Mouse (Mus musculus) stomach, embryonic 14.5 days (tissue): ENCODE results near the gene Gatc. TPM values are rescaled to one million over a fixed set of nuclear protein-coding genes. Genes with fewer than 3 reads are reported as not detected.
A peak's percentile ranks its signal among the peaks of the same experiment; 100 is the strongest.

Experiments
- ATAC-seq: fragments of 200-750 bp; cut with Nextera tagmentation; 2 replicates; pipeline ENCODE4 v1.8.0; 2017; ENCODE audit warnings: low read depth, moderate TSS enrichment; ENCODE audit not compliant: insufficient number of reproducible peaks, insufficient read depth, low FRiP score
- H3K27ac ChIP-seq: fragments of 300-500 bp; sonication (generic); 2 replicates; pipeline ENCODE4 v1.5.1; 2014; ENCODE audit warnings: mild to moderate bottlenecking, low read length, moderate library complexity, mixed read lengths
- H3K27me3 ChIP-seq: fragments of 300-500 bp; sonication (generic); 2 replicates; pipeline ENCODE4 v1.6.1; 2014; ENCODE audit warnings: low read length, control low read depth, mixed read lengths; ENCODE audit not compliant: control insufficient read depth, insufficient read depth
- H3K36me3 ChIP-seq: fragments of 300-500 bp; sonication (generic); 2 replicates; pipeline ENCODE4 v1.6.1; 2014; ENCODE audit warnings: mild to moderate bottlenecking, control low read depth, low read length, moderate library complexity, mixed read lengths; ENCODE audit not compliant: control insufficient read depth, insufficient read depth
- H3K4me1 ChIP-seq: fragments of 300-500 bp; sonication (generic); 2 replicates; pipeline ENCODE4 v1.6.1; 2014; ENCODE audit warnings: low read length, control low read depth, mixed read lengths; ENCODE audit not compliant: control insufficient read depth, insufficient read depth
- H3K4me2 ChIP-seq: fragments of 300-500 bp; sonication (generic); replicated peaks from 2 replicates; pipeline ENCODE4 v1.6.1; 2014; ENCODE audit warnings: low read depth, low read length, control low read depth
- H3K4me3 ChIP-seq: fragments of 300-500 bp; sonication (generic); 2 replicates; pipeline ENCODE4 v1.5.1; 2014; ENCODE audit warnings: low read depth, low read length, control low read depth
- H3K9ac ChIP-seq: fragments of 300-500 bp; sonication (generic); replicated peaks from 2 replicates; pipeline ENCODE4 v1.6.1; 2014; ENCODE audit warnings: low read depth, mild to moderate bottlenecking, control low read depth, low read length, moderate library complexity, mixed read lengths
- H3K9me3 ChIP-seq: fragments of 300-500 bp; sonication (generic); 2 replicates; pipeline ENCODE4 v1.6.1; 2016; ENCODE audit warnings: low read depth, low read length, control low read depth; ENCODE audit not compliant: control insufficient read depth
- WGBS: fragments of 180-500 bp; shearing (Covaris S2); extraction: QIAGEN DNeasy Blood & Tissue Kit; methylation state at CpG from one replicate; pipeline ENCODE4 v1.1.7; 2014; 5-methylcytosine and 5-hydroxymethylcytosine counted together
- polyA plus RNA-seq: library from polyadenylated mRNA; unstranded; fragments of >200 nt; fragmentation: Nextera tagmentation; extraction: Ambion mirVana; gene quantifications from 2 replicates; pipeline ENCODE4 v1.2.1, GENCODE M21; 2014

Gene Gatc
- polyA plus RNA-seq, 1 experiment from 2014 or later: 36.0 TPM

GRCm38 (mm10) chr5:115362216-115362615 lies 21.2 kb upstream of the Gatc start:
- Histone ChIP-seq H3K36me3 (no peaks in the 10 kb centered on the region), H3K9me3 (no peaks in the 10 kb centered on the region), H3K4me2 (no peak overlapping the region), H3K4me1 (no peaks in the 10 kb centered on the region), H3K9ac (no peak overlapping the region), H3K4me3 (no peak overlapping the region), H3K27ac (no peak overlapping the region), H3K27me3 (no peaks in the 10 kb centered on the region)
- 41% methylated on average over 7 of the region's 7 CpGs for WGBS
- ATAC-seq: no peak

DNA sequence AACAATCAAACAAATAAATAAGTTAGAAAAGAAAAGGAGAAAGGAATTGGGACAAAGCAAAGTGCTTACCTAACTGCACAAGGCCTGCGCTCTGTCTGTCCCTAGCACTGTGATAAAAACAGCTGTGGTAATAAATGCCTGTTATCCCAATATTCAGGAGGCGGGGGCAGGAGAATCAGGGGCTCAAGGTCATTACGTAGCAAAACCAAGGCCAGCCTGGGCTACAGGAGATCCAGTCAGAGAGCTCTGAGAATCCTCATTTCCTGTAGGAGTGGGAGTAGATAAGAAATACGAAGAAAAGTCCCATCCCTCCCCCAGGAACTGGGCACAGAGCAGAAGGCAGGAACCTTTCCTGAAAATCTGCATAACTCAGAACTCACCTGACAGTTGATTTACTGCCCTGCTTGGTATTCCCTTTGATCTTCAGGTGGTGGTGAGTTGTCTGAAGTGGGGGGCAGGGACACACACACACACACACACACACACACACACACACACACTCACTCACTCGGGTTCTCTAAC lies 18.9 kb upstream of the Gatc start:
- H3K36me3 ChIP-seq: no peaks in the 10 kb centered on the region

GRCm38 (mm10) chr5:115359438-115359837 lies 18.5 kb upstream of the Gatc start:
- Histone ChIP-seq H3K27ac (no peak overlapping the region), H3K9ac (no peak overlapping the region), H3K4me2 (no peak overlapping the region), H3K36me3 (no peaks in the 10 kb centered on the region), H3K9me3 (no peaks in the 10 kb centered on the region), H3K4me1 (no peaks in the 10 kb centered on the region), H3K27me3 (no peaks in the 10 kb centered on the region), H3K4me3 (no peak overlapping the region)
- ATAC-seq: no peak
- 89% methylated on average over 8 of the region's 8 CpGs for WGBS

More for the DNA sequence above, 18.9 kb upstream of the Gatc start:
- H3K27me3 ChIP-seq: no peaks in the 10 kb centered on the region
- H3K27ac ChIP-seq: no peak overlapping the region
- no peaks in the 10 kb centered on the region for H3K4me1 ChIP-seq
- H3K4me2 ChIP-seq: no peak overlapping the region
- no peak overlapping the region for H3K9ac ChIP-seq
- ATAC-seq: no peak
- no peaks in the 10 kb centered on the region for H3K9me3 ChIP-seq
- 50% methylated on average over 5 of the region's 5 CpGs for WGBS
- H3K4me3 ChIP-seq: no peak overlapping the region

GRCm38 (mm10) chr5:115358872-115359271 lies 17.9 kb upstream of the Gatc start:
- H3K4me3 ChIP-seq: no peak overlapping the region
- H3K4me2 ChIP-seq: no peak overlapping the region
- no peak overlapping the region for H3K27ac ChIP-seq
- H3K9me3 ChIP-seq: no peaks in the 10 kb centered on the region
- ATAC-seq: peak; percentile 86
- no peak overlapping the region for H3K9ac ChIP-seq
- H3K27me3 ChIP-seq: no peaks in the 10 kb centered on the region
- H3K4me1 ChIP-seq: no peaks in the 10 kb centered on the region
- WGBS: 2% methylated on average over 12 of the region's 12 CpGs
- no peaks in the 10 kb centered on the region for H3K36me3 ChIP-seq

- ATAC-seq: no peak
Observed at GRCm38 (mm10) chr5:115355070-115355469, 14.1 kb upstream of the Gatc start.

GRCm38 (mm10) chr5:115351348-115351747 lies 10.4 kb upstream of the Gatc start:
- Histone ChIP-seq H3K36me3 (peaks cover 4% of the 10 kb centered on the region; the same call in 1 of the 2 replicates), H3K4me3 (no peak overlapping the region), H3K9me3 (no peaks in the 10 kb centered on the region), H3K27me3 (no peaks in the 10 kb centered on the region), H3K4me1 (peaks cover 7% of the 10 kb centered on the region), H3K9ac (no peak overlapping the region), H3K27ac (no peak overlapping the region), H3K4me2 (no peak overlapping the region)
- ATAC-seq: no peak
- 77% methylated on average over 5 of the region's 5 CpGs for WGBS

More at GRCm38 (mm10) chr5:115355070-115355469, 14.1 kb upstream of the Gatc start:
- Histone ChIP-seq H3K4me2 (no peak overlapping the region), H3K36me3 (no peaks in the 10 kb centered on the region), H3K4me1 (no peaks in the 10 kb centered on the region), H3K27ac (no peak overlapping the region), H3K4me3 (no peak overlapping the region), H3K27me3 (no peaks in the 10 kb centered on the region), H3K9ac (no peak overlapping the region), H3K9me3 (no peaks in the 10 kb centered on the region)
- 38% methylated on average over 13 of the region's 13 CpGs for WGBS

- peaks cover 7% of the 10 kb centered on the region for H3K4me1 ChIP-seq
- H3K9me3 ChIP-seq: no peaks in the 10 kb centered on the region
- H3K9ac ChIP-seq: peak overlapping the region; percentile 37
- H3K4me2 ChIP-seq: peak overlapping the region; percentile 56
- peak overlapping the region; percentile 45; the same call in 1 of the 2 replicates for H3K27ac ChIP-seq
- peak; percentile 44; the same call in 1 of the 2 replicates for ATAC-seq
- under 1% methylated on average over 18 of the region's 18 CpGs for WGBS
- peak overlapping the region; percentile 91 for H3K4me3 ChIP-seq
- no peaks in the 10 kb centered on the region for H3K27me3 ChIP-seq
- peaks cover 24% of the 10 kb centered on the region for H3K36me3 ChIP-seq
Observed at GRCm38 (mm10) chr5:115349225-115349555, 8.2 kb upstream of the Gatc start.

- Histone ChIP-seq H3K9ac (peak within 1 kb of the TSS; percentile 71), H3K27me3 (no peaks in the 10 kb centered on the region), H3K36me3 (peaks cover 29% of the 10 kb centered on the region), H3K27ac (peak within 1 kb of the TSS; percentile 45; the same call in 1 of the 2 replicates), H3K4me3 (peak within 1 kb of the TSS; percentile 91), H3K9me3 (no peaks in the 10 kb centered on the region), H3K4me2 (peak within 1 kb of the TSS; percentile 72), H3K4me1 (peaks cover 7% of the 10 kb centered on the region)
- WGBS: under 1% methylated on average over 74 of the region's 74 CpGs
- peak; percentile 96 for ATAC-seq
Observed at GRCm38 (mm10) chr5:115348546-115349224, 7.7 kb upstream of the Gatc start, which contains the start of gene Cox6a1. TSS of gene Cox6a1 (minus strand) at chr5:115348981.
